Mouse (Mus musculus) brain, embryonic 14.5 days (tissue): ENCODE measurements around the gene Mta1. TPM values are rescaled to one million over a fixed set of nuclear protein-coding genes. Genes with fewer than 3 reads are reported as not detected.

Source experiments
- DNase-seq: peaks from one replicate; pipeline ENCODE4 v3.0.0-alpha.2; 2011; ENCODE audit warnings: low read depth
- CTCF ChIP-seq: fragments of 200-500 bp; IDR thresholded peaks from 2 replicates; pipeline ENCODE4 v1.5.1; 2012; ENCODE audit warnings: inconsistent platforms, mild to moderate bottlenecking, moderate library complexity, borderline replicate concordance; ENCODE audit not compliant: insufficient read depth, insufficient read length; ENCODE audit errors: extremely low read depth
- POLR2A ChIP-seq: fragments of 200-500 bp; IDR thresholded peaks from 2 replicates; pipeline ENCODE4 v1.6.1; 2012; ENCODE audit warnings: mild to moderate bottlenecking, inconsistent platforms, borderline replicate concordance; ENCODE audit not compliant: poor library complexity, insufficient read depth, insufficient read length, severe bottlenecking; ENCODE audit errors: extremely low read depth
- polyA plus RNA-seq: library from polyadenylated mRNA; depleted of rRNA; stranded (reverse); fragments of >200 nt; gene quantifications from 2 replicates; pipeline ENCODE4 v1.2.3, GENCODE M21; 2012; rRNA removed

The Mta1 gene
- polyA plus RNA-seq = 124 and 134 TPM in 2 replicates

- peak; percentile 68 for DNase-seq
- TF ChIP-seq POLR2A = peak; percentile 70; the same call in 1 of the 2 replicates
- no peak for TF ChIP-seq CTCF
These were observed at the start of gene Mta1 for GRCm38 (mm10) chr12:113097749-113098281. TSS of gene Mta1 (plus strand) at chr12:113098278.

- no peak for DNase-seq
- no peak for TF ChIP-seq POLR2A
- TF ChIP-seq CTCF = no peak
These were observed 48.2 kb upstream of the Mta1 start for GRCm38 (mm10) chr12:113049836-113050235.

GRCm38 (mm10) chr12:113050671-113051070 lies 47.4 kb upstream of the Mta1 start:
- TF ChIP-seq CTCF (no peak), POLR2A (no peak)
- no peak for DNase-seq

- no peak for DNase-seq
- TF ChIP-seq POLR2A = no peak
- TF ChIP-seq CTCF = no peak
These were observed 46.3 kb upstream of the Mta1 start for GRCm38 (mm10) chr12:113051628-113052403.

GRCm38 (mm10) chr12:113056089-113056488 lies 42.0 kb upstream of the Mta1 start:
- no peak for DNase-seq

GRCm38 (mm10) chr12:113060178-113060577 lies 37.9 kb upstream of the Mta1 start:
- no peak for DNase-seq
- TF ChIP-seq POLR2A = no peak
- TF ChIP-seq CTCF = no peak

More at GRCm38 (mm10) chr12:113056089-113056488, 42.0 kb upstream of the Mta1 start:
- TF ChIP-seq CTCF (no peak), POLR2A (no peak)

GRCm38 (mm10) chr12:113061606-113062005 lies 36.5 kb upstream of the Mta1 start:
- TF ChIP-seq CTCF (no peak), POLR2A (no peak)
- DNase-seq = no peak

GRCm38 (mm10) chr12:113062201-113062600 lies 35.9 kb upstream of the Mta1 start:
- DNase-seq = no peak
- no peak for TF ChIP-seq POLR2A
- TF ChIP-seq CTCF = no peak

- no peak for TF ChIP-seq CTCF
- no peak for TF ChIP-seq POLR2A
- no peak for DNase-seq
These were observed 34.4 kb upstream of the Mta1 start for GRCm38 (mm10) chr12:113063700-113064099.

GRCm38 (mm10) chr12:113068002-113068401 lies 30.1 kb upstream of the Mta1 start:
- DNase-seq = no peak
- TF ChIP-seq POLR2A = no peak
- no peak for TF ChIP-seq CTCF

- TF ChIP-seq POLR2A = no peak
- TF ChIP-seq CTCF = no peak
- no peak for DNase-seq
These were observed 28.7 kb upstream of the Mta1 start for GRCm38 (mm10) chr12:113069389-113069788.

GRCm38 (mm10) chr12:113071321-113071720 lies 26.8 kb upstream of the Mta1 start:
- no peak for TF ChIP-seq POLR2A
- TF ChIP-seq CTCF = no peak
- DNase-seq = no peak

GRCm38 (mm10) chr12:113071827-113072226 lies 26.3 kb upstream of the Mta1 start:
- no peak for TF ChIP-seq POLR2A
- TF ChIP-seq CTCF = no peak

GRCm38 (mm10) chr12:113073420-113074328 lies 24.4 kb upstream of the Mta1 start:
- no peak for TF ChIP-seq POLR2A
- no peak for TF ChIP-seq CTCF
- DNase-seq = peak; percentile 49

More at GRCm38 (mm10) chr12:113071827-113072226, 26.3 kb upstream of the Mta1 start:
- DNase-seq = no peak
